Mouse (Mus musculus) heart, adult 2 months (tissue): Measurements from ENCODE around the gene Tmed10. TPM values are rescaled to one million over a fixed set of nuclear protein-coding genes. Genes with fewer than 3 reads are reported as not detected.

Experiments used
- DNase-seq, 2 experiments: peaks; one replicate each; pipeline ENCODE4 v3.0.0; 2021
- H3K27ac ChIP-seq: fragments of 200-600 bp; 2 replicates; pipeline ENCODE4 v1.8.1; 2022
- H3K27me3 ChIP-seq: fragments of 200-500 bp; 2 replicates; pipeline ENCODE4 v1.6.1; 2012; ENCODE audit warnings: mild to moderate bottlenecking, low read length, inconsistent platforms, mixed read lengths; ENCODE audit not compliant: control insufficient read depth, insufficient read depth
- H3K36me3 ChIP-seq: fragments of 200-500 bp; 2 replicates; pipeline ENCODE4 v1.6.1; 2012; ENCODE audit warnings: low read length, inconsistent platforms; ENCODE audit not compliant: control insufficient read depth, insufficient read depth
- H3K4me1 ChIP-seq: fragments of 200-500 bp; 2 replicates; pipeline ENCODE4 v1.6.1; 2011; ENCODE audit warnings: low read length; ENCODE audit not compliant: control insufficient read depth, insufficient read depth
- H3K4me3 ChIP-seq: fragments of 200-600 bp; 2 replicates; pipeline ENCODE4 v1.8.1; 2022
- H3K79me2 ChIP-seq: fragments of 200-500 bp; replicated peaks from 2 replicates; pipeline ENCODE4 v1.6.1; 2012; ENCODE audit warnings: mild to moderate bottlenecking, inconsistent platforms, low read length, moderate library complexity, mixed read lengths; ENCODE audit not compliant: control insufficient read depth, insufficient read depth
- H3K9ac ChIP-seq: fragments of 200-500 bp; 2 replicates; pipeline ENCODE4 v1.6.1; 2012; ENCODE audit warnings: low read depth, mild to moderate bottlenecking, control low read depth, inconsistent platforms, low read length, mixed read lengths
- CTCF ChIP-seq: fragments of 200-600 bp; IDR thresholded peaks from 2 replicates; pipeline ENCODE4 v1.8.1; 2022; ENCODE audit warnings: antibody characterized with exemption, mild to moderate bottlenecking, moderate library complexity
- EP300 ChIP-seq: fragments of 200-500 bp; IDR thresholded peaks from 2 replicates; pipeline ENCODE4 v1.6.1; 2011; ENCODE audit warnings: low read depth, low read length, control low read depth; ENCODE audit not compliant: insufficient read depth
- POLR2A ChIP-seq: fragments of 200-500 bp; IDR thresholded peaks from 2 replicates; pipeline ENCODE4 v1.6.1; 2011; ENCODE audit warnings: mild to moderate bottlenecking, low read depth, low read length, control low read depth; ENCODE audit not compliant: insufficient read depth
- WGBS: fragments of 180-500 bp; shearing (Covaris S2); methylation state at CpG from one replicate; pipeline ENCODE4 v1.1.7; 2018; 5-methylcytosine and 5-hydroxymethylcytosine counted together
- intact Hi-C: fragments of 180-260 bp; cut with DNase I; formaldehyde crosslinking; loops from one replicate; pipeline ENCODE4 v1.15.1; 2025
- polyA plus RNA-seq: library from polyadenylated mRNA; depleted of rRNA; stranded (reverse); fragments of >200 nt; gene quantifications from 2 replicates; pipeline ENCODE4 v1.2.3, GENCODE M21; 2012
- total RNA-seq, 2 experiments: library from RNA; stranded (reverse); gene quantifications; 2 replicates each; pipeline ENCODE4 v1.2.3; 2021

The Tmed10 gene
- total and polyA plus RNA-seq, 3 experiments: 108 to 186 (median 164) TPM

DNA sequence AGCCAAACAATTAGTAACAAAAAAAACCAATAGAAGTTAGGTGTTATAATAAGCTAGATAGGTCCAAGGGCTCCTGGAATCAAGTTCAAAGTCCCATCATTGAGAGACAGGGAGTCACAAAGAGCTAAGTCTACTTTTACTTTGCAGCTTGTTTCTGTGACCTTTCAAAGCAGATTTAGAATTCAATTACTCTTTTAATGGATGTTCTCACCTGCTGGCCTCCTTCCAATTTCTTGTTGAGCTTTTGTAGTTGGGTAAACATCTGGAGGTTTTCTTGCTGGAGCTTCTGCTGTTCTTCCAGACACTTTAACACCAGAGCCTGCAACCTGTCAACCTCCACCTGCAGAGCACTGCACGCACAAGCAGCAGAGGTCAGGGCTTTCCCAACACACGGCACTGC lies 71.4 kb downstream of the Tmed10 start:
- Histone ChIP-seq H3K27me3 (no peaks in the 10 kb centered on the region), H3K27ac (no peak overlapping the region), H3K4me3 (no peak overlapping the region), H3K79me2 (no peaks in the 10 kb centered on the region), H3K4me1 (peaks cover 3% of the 10 kb centered on the region), H3K36me3 (peaks cover 5% of the 10 kb centered on the region; the same call in 1 of the 2 replicates), H3K9ac (no peak overlapping the region)
- 77% methylated on average over 2 of the region's 2 CpGs for WGBS
- intact Hi-C loops: no loop called here
- no peak for DNase-seq
- no peak for TF ChIP-seq CTCF
- TF ChIP-seq POLR2A: no peak
- TF ChIP-seq EP300: no peak

DNA sequence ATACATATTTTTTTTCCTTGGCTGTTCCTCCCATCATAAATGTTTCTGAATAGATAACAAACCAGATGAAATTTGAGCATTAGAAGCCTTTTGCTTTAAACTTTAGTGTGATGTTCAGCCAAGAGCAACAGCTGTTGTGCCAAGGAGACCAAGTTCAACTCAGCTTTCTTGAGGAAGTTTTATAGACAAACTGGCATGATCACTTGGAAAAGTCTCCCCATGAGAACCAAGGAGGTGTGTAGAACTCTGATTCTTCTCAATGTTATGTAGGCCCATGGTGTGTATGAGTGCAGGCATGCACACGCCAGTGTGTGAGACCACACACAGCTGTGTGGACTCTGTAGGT lies 75.8 kb downstream of the Tmed10 start:
- Histone ChIP-seq H3K36me3 (no peaks in the 10 kb centered on the region), H3K27ac (no peak overlapping the region), H3K79me2 (no peaks in the 10 kb centered on the region), H3K27me3 (no peaks in the 10 kb centered on the region), H3K4me3 (no peak overlapping the region), H3K9ac (no peak overlapping the region), H3K4me1 (no peaks in the 10 kb centered on the region; the same call in 1 of the 2 replicates)
- intact Hi-C loops: no loop called here
- TF ChIP-seq CTCF (no peak), POLR2A (no peak), EP300 (no peak)
- DNase-seq: no peak
- WGBS: 88% methylated on average over 1 of the region's 1 CpGs

DNA sequence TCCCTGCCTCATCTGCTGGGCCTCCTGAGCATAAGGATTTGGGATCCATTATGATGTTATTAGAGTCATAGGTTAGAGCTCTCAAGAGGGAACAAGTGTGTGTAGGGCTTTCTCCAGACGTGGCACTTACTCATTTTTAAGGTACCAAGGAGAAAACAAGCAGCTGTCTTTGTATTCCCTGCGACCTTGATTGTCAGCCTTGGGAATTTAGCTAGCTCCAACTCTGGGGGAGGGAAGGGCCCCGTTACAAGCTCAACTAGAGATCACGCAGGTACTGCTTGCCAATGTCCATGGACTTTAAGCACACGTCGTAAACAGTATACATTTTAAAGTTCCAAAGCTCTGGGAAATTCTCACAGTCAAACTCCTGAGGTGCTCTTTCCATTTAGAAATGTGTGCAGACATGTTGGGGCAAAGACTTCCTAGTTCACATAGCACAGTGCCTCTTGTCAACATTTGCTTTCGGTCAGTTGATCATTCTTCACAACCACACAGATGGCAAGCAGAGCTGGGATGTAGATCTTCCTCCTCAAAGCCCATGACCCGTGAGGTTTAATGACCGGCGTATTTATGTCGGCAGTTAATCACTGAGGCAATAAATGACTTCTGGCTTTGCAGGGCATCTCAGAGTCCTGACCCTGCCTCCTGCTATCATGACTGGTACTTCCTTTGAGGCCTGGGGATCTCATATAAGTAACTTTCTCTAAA lies 76.4 kb downstream of the Tmed10 start:
- Histone ChIP-seq H3K36me3 (no peaks in the 10 kb centered on the region), H3K79me2 (no peaks in the 10 kb centered on the region), H3K27ac (no peak overlapping the region), H3K4me3 (no peak overlapping the region), H3K4me1 (no peaks in the 10 kb centered on the region; the same call in 1 of the 2 replicates), H3K27me3 (no peaks in the 10 kb centered on the region), H3K9ac (no peak overlapping the region)
- 80% methylated on average over 11 of the region's 11 CpGs for WGBS
- no peak for DNase-seq
- intact Hi-C loops: no loop called here
- no peak for TF ChIP-seq POLR2A
- no peak for TF ChIP-seq CTCF
- no peak for TF ChIP-seq EP300

DNA sequence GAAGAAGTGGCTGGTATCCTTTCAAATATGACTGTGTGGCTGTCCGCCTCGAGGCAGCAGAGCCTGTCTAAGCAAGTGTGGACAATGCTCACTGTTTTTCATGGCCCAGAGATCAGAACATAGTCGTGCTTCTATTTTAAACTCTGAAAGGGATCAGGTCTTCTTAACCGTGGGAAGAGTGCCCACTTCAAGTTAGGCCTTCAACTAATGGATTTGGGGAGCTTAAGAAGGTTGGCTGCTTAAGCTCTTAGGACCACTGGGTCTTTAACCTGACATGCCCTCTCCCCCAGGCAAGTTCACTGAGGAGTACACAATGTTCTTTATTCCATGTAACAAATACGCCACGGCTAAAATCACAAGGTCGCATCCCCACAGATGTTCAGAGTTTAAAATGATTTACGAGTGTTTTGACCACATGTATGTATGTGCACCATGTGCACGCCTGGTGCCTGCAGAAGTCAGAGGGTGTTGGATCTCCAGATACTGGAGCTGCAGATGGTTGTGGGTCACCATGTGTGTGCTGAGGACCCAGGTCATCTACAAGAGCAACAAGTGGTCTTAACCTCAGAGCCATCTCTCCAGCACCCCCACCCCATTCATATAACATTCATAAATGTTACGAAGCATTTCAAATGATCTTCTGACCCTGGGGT lies 77.2 kb downstream of the Tmed10 start:
- H3K36me3 ChIP-seq: no peaks in the 10 kb centered on the region
- H3K27ac ChIP-seq: no peak overlapping the region
- WGBS: 71% methylated on average over 10 of the region's 10 CpGs
- no peak overlapping the region for H3K4me3 ChIP-seq
- no peaks in the 10 kb centered on the region for H3K27me3 ChIP-seq
- TF ChIP-seq EP300: no peak
- TF ChIP-seq POLR2A: no peak
- no peak for TF ChIP-seq CTCF
- peaks cover 1% of the 10 kb centered on the region; the same call in 1 of the 2 replicates for H3K4me1 ChIP-seq
- no peaks in the 10 kb centered on the region for H3K79me2 ChIP-seq
- no peak for DNase-seq
- intact Hi-C loops: no loop called here
- H3K9ac ChIP-seq: no peak overlapping the region

DNA sequence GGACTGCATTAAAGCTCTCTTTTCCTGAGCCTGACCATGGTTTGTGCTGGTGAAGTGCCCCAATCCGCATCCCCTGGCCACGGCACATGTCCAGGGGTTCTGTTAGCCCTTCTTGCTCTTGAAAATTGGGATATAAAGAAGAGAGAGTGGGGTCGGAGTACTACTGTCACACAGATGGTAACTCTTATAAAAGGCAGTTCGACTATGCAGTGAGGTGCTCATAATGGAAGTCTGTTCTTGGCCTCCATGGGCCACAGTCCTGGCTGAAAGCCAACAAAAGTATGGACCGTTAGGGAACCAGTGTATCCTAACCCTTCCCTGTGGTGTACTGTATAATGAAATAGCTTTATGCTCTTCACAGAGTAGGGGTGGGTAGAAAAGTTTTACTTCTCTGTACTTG lies 77.7 kb downstream of the Tmed10 start:
- intact Hi-C loops: no loop called here
- 71% methylated on average over 5 of the region's 5 CpGs for WGBS
- Histone ChIP-seq H3K79me2 (no peaks in the 10 kb centered on the region), H3K27me3 (no peaks in the 10 kb centered on the region), H3K9ac (no peak overlapping the region), H3K27ac (no peak overlapping the region), H3K4me3 (no peak overlapping the region), H3K36me3 (no peaks in the 10 kb centered on the region), H3K4me1 (peaks cover 2% of the 10 kb centered on the region; the same call in 1 of the 2 replicates)
- TF ChIP-seq EP300 (no peak), CTCF (no peak), POLR2A (no peak)
- no peak for DNase-seq

DNA sequence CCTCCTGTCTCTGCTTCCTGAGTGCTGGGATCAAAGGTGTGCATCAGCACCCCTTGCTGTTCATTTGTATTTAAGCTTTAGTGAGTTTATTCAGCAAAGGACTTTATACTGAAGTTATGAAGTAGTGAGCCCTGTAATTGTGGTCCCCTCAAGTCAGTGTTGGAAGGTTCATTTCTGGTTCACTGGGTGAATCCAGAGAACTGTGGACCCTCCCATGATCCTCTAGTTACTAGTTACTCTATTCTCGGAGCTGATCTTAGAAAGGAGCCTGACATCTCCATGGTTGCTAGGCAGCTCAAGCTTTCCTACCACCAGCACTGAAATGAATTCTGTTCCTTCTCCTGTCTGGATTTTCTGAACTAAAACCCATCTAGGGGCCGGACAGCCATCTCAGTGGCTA lies 79.1 kb downstream of the Tmed10 start:
- DNase-seq: no peak
- intact Hi-C loops: no loop called here
- no peak overlapping the region for H3K9ac ChIP-seq
- WGBS: 94% methylated on average over 2 of the region's 2 CpGs
- no peaks in the 10 kb centered on the region for H3K36me3 ChIP-seq
- peaks cover 2% of the 10 kb centered on the region; the same call in 1 of the 2 replicates for H3K4me1 ChIP-seq
- H3K27ac ChIP-seq: no peak overlapping the region
- H3K27me3 ChIP-seq: no peaks in the 10 kb centered on the region
- no peak for TF ChIP-seq CTCF
- TF ChIP-seq POLR2A: no peak
- no peak for TF ChIP-seq EP300
- no peaks in the 10 kb centered on the region for H3K79me2 ChIP-seq
- H3K4me3 ChIP-seq: no peak overlapping the region
